Mouse (Mus musculus): ENCODE data around the gene Adamts14.

DNA sequence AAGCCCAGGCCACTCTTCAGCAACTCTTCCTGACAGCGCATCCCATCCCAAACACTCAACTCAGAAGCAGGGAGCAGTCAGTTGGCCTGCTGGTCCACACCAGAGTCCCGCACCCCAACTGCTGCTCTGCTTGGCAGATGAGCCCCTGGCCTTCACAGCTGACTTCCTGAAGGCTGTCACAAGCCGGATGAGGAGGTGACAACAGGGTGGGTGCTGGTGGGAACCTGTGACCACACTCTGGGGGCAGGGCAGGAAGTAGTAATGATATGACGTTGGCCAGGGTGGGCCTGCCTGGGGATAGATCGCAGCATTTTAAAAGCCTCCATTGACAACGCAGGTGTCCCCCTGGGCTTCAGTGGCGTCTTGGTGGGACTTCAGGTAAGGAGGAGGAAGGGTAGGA lies 24.2 kb upstream of the Adamts14 start, which contains the start of gene Prf1:
- TF ChIP-seq CTCF (IDR thresholded peaks at IDR 0.05; ENCODE audit: control insufficient read depth, insufficient read depth, insufficient replicate concordance, low read depth, low read length) (no peak), POLR2A (IDR thresholded peaks at IDR 0.05; ENCODE audit: control insufficient read depth, low read depth, low read length) (no peak)

Measured in testis, adult 2 months (tissue).